Mouse (Mus musculus): ENCODE measurements around the gene Rpl6. TPM values are rescaled to one million over a fixed set of nuclear protein-coding genes. Genes with fewer than 3 reads are reported as not detected.
"Not testable (repeated sequence)": the region's sequence is repeated elsewhere in the genome, so short reads cannot be mapped to it uniquely, and the experiment has no call there.

Rpl6 gene
- polyA plus RNA-seq, 1 experiment from 2014 or later, result 315 TPM

- Histone ChIP-seq H3K4me2 (ENCODE audit: low read depth, low read length) (no peak overlapping the region), H3K27ac (ENCODE audit: low read depth) (no peak overlapping the region), H3K4me3 (ENCODE audit: low read depth, low read length) (no peak overlapping the region), H3K36me3 (replicated peaks; ENCODE audit: insufficient read depth, low read length) (peaks cover 66% of the 10 kb centered on the region), H3K27me3 (ENCODE audit: insufficient read depth, low read length) (no peaks in the 10 kb centered on the region), H3K9me3 (ENCODE audit: low read length) (no peaks in the 10 kb centered on the region), H3K9ac (replicated peaks) (no peak overlapping the region), H3K4me1 (ENCODE audit: insufficient read depth) (peaks cover 20% of the 10 kb centered on the region)
- WGBS (ENCODE audit: insufficient replicate concordance), result 74% methylated on average over 1 of the region's 1 CpGs
- DNase-seq (no peak), ATAC-seq (no peak)
- TF ChIP-seq CTCF (IDR thresholded peaks at IDR 0.05; ENCODE audit: low read depth) (no peak), EP300 (IDR thresholded peaks at IDR 0.05; ENCODE audit: low read depth) (no peak)
Observed at GRCm38 (mm10) chr5:121210601-121210924, 6.3 kb downstream of the Rpl6 start.

- WGBS (ENCODE audit: insufficient replicate concordance), result 88% methylated on average over 6 of the region's 6 CpGs
- Histone ChIP-seq H3K4me3 (ENCODE audit: low read depth, low read length) (no peak overlapping the region), H3K9ac (replicated peaks) (no peak overlapping the region), H3K27me3 (ENCODE audit: insufficient read depth, low read length) (no peaks in the 10 kb centered on the region), H3K27ac (ENCODE audit: low read depth) (no peak overlapping the region), H3K4me1 (ENCODE audit: insufficient read depth) (peaks cover 6% of the 10 kb centered on the region; the same call in 1 of the 2 replicates), H3K36me3 (replicated peaks; ENCODE audit: insufficient read depth, low read length) (peaks cover 52% of the 10 kb centered on the region), H3K9me3 (ENCODE audit: low read length) (no peaks in the 10 kb centered on the region), H3K4me2 (ENCODE audit: low read depth, low read length) (no peak overlapping the region)
- TF ChIP-seq EP300 (IDR thresholded peaks at IDR 0.05; ENCODE audit: low read depth) (no peak), CTCF (IDR thresholded peaks at IDR 0.05; ENCODE audit: low read depth) (no peak)
- DNase-seq (no peak), ATAC-seq (no peak)
Observed at GRCm38 (mm10) chr5:121212108-121212507, 7.8 kb downstream of the Rpl6 start.

DNA sequence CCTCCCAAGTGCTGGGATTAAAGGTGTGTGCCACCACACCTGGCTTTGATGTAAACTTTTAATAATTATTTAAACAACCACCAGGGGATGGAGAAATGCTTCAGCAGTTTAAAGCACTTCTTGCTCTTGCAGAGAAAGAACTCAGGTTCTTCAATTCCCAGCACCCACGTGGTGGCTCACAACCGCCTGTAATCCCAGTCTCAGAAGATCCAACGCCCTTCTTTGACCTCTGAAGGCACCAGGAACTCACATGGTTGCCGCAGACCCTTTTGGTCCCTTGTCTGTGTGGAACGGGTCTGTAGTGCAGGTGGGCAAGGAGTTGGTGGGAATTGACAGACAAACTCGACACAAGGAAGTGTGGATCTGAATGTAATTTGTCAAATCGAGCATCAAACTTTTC, 10.4 kb downstream of the Rpl6 start:
- WGBS (ENCODE audit: insufficient replicate concordance), result 40% methylated on average over 7 of the region's 7 CpGs
- Histone ChIP-seq H3K9me3 (ENCODE audit: low read length) (no peaks in the 10 kb centered on the region), H3K9ac (replicated peaks) (no peak overlapping the region), H3K36me3 (replicated peaks; ENCODE audit: insufficient read depth, low read length) (peaks cover 27% of the 10 kb centered on the region), H3K27ac (ENCODE audit: low read depth) (peak overlapping the region; percentile 94), H3K4me1 (ENCODE audit: insufficient read depth) (peaks cover 6% of the 10 kb centered on the region; the same call in 1 of the 2 replicates), H3K4me2 (ENCODE audit: low read depth, low read length) (no peak overlapping the region), H3K27me3 (ENCODE audit: insufficient read depth, low read length) (no peaks in the 10 kb centered on the region), H3K4me3 (ENCODE audit: low read depth, low read length) (no peak overlapping the region)
- TF ChIP-seq CTCF (IDR thresholded peaks at IDR 0.05; ENCODE audit: low read depth), result no peak
- no peak for TF ChIP-seq EP300 (IDR thresholded peaks at IDR 0.05; ENCODE audit: low read depth)
- ATAC-seq (no peak), DNase-seq (no peak)

DNA sequence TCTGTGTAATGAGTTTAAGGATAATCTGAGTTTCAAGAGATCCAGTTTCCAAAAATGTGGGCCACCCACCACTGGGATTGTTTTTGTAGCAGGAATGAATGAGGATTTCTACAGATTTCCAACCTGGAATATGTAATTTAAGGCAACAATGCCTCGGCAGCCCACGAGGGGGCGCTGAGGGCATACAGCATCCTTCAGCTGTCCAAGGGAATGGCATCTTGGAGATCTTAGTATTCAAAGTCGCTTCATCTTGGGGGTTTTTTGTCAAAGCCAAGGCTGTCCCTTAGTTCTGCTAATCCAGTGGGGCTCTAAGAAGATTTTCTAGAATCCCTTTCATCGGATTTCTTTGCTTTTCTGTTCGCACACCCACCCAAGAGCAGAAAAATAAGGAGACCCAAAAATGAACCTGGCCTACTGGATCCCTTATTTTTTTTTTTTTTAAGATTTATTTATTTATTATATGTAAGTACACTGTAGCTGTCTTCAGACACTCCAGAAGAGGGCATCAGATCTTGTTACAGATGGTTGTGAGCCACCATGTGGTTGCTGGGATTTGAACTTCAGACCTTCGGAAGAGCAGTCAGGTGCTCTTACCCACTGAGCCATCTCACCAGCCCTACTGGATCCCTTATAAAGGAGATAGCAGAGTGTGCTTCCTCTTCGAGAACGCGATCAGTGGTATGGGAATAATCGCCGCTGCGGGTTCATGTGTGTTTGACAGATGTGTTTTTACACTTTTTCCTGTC, 11.3 kb downstream of the Rpl6 start:
- peak; percentile 82 for DNase-seq
- WGBS (ENCODE audit: insufficient replicate concordance), result 32% methylated on average over 13 of the region's 13 CpGs
- peak overlapping the region; percentile 94 for H3K27ac ChIP-seq (ENCODE audit: low read depth)
- no peak overlapping the region for H3K4me3 ChIP-seq (ENCODE audit: low read depth, low read length)
- peak; percentile 74 for ATAC-seq
- no peaks in the 10 kb centered on the region for H3K9me3 ChIP-seq (ENCODE audit: low read length)
- no peak overlapping the region for H3K4me2 ChIP-seq (ENCODE audit: low read depth, low read length)
- peaks cover 6% of the 10 kb centered on the region; the same call in 1 of the 2 replicates for H3K4me1 ChIP-seq (ENCODE audit: insufficient read depth)
- H3K36me3 ChIP-seq (replicated peaks; ENCODE audit: insufficient read depth, low read length), result peaks cover 19% of the 10 kb centered on the region
- no peak overlapping the region for H3K9ac ChIP-seq (replicated peaks)
- H3K27me3 ChIP-seq (ENCODE audit: insufficient read depth, low read length), result no peaks in the 10 kb centered on the region
- TF ChIP-seq EP300 (IDR thresholded peaks at IDR 0.05; ENCODE audit: low read depth), result no peak
- TF ChIP-seq CTCF (IDR thresholded peaks at IDR 0.05; ENCODE audit: low read depth), result peak; percentile 98

GRCm38 (mm10) chr5:121216126-121216446, 11.8 kb downstream of the Rpl6 start:
- Histone ChIP-seq H3K4me2 (ENCODE audit: low read depth, low read length) (peak overlapping the region; percentile 24), H3K9ac (replicated peaks) (no peak overlapping the region), H3K36me3 (replicated peaks; ENCODE audit: insufficient read depth, low read length) (peaks cover 14% of the 10 kb centered on the region), H3K4me3 (ENCODE audit: low read depth, low read length) (no peak overlapping the region), H3K4me1 (ENCODE audit: insufficient read depth) (peaks cover 6% of the 10 kb centered on the region; the same call in 1 of the 2 replicates), H3K27me3 (ENCODE audit: insufficient read depth, low read length) (no peaks in the 10 kb centered on the region), H3K27ac (ENCODE audit: low read depth) (peak overlapping the region; percentile 94), H3K9me3 (ENCODE audit: low read length) (no peaks in the 10 kb centered on the region)
- ATAC-seq (peak; percentile 88), DNase-seq (peak; percentile 83)
- 41% methylated on average over 12 of the region's 12 CpGs for WGBS (ENCODE audit: insufficient replicate concordance)
- TF ChIP-seq EP300 (IDR thresholded peaks at IDR 0.05; ENCODE audit: low read depth) (peak; percentile 100), CTCF (IDR thresholded peaks at IDR 0.05; ENCODE audit: low read depth) (peak; percentile 24; the same call in 1 of the 2 replicates)

DNA sequence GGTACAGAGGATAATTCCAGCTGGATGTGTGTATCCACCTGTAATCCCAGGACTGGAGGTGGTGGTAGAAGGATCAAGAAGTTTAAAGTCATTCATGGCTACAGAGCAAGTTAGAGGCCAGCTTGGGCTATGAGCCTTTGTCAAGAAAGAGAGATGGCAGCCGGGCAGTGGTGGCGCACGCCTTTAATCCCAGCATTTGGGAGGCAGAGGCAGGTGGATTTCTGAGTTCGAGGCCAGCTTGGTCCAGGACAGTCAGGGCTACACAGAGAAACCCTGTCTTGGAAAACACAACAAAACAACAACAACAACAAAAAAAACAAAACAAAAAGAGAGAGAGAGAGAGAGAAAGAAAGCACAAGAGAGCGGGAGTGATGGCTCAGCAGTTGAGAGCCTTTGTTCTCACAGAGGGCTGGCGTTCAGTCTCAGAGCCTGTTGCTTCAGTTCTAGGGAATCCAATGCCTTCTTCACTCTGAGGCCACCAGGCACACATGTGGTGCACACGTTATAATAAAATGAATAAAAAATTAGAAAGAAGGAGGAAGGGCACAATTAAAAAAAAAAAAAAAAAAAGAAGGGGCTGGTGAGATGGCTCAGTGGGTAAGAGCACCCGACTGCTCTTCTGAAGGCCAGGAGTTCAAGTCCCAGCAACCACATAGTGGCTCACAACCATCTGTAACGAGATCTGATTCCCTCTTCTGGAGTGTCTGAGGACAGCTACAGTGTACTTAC, 12.5 kb downstream of the Rpl6 start:
- peaks cover 11% of the 10 kb centered on the region; the same call in 1 of the 2 replicates for H3K4me1 ChIP-seq (ENCODE audit: insufficient read depth)

More for the DNA sequence above, 12.5 kb downstream of the Rpl6 start:
- not testable (repeated sequence) for ATAC-seq; H3K9ac ChIP-seq (replicated peaks); H3K4me3 ChIP-seq (ENCODE audit: low read depth, low read length); DNase-seq; H3K9me3 ChIP-seq (ENCODE audit: low read length); H3K36me3 ChIP-seq (replicated peaks; ENCODE audit: insufficient read depth, low read length); H3K27me3 ChIP-seq (ENCODE audit: insufficient read depth, low read length)
- Histone ChIP-seq H3K4me2 (ENCODE audit: low read depth, low read length) (peak overlapping the region; percentile 24), H3K27ac (ENCODE audit: low read depth) (peak overlapping the region; percentile 94)
- WGBS (ENCODE audit: insufficient replicate concordance), result 80% methylated on average over 9 of the region's 9 CpGs
